Mouse (Mus musculus): ENCODE measurements around the gene Ggct. TPM values are rescaled to one million over a fixed set of nuclear protein-coding genes. Genes with fewer than 3 reads are reported as not detected.
"Not testable (repeated sequence)": the region's sequence is repeated elsewhere in the genome, so short reads cannot be mapped to it uniquely, and the experiment has no call there.

Gene Ggct
- total RNA-seq, 2 experiments from 2014 or later, result 26.6 to 28.9 TPM

DNA sequence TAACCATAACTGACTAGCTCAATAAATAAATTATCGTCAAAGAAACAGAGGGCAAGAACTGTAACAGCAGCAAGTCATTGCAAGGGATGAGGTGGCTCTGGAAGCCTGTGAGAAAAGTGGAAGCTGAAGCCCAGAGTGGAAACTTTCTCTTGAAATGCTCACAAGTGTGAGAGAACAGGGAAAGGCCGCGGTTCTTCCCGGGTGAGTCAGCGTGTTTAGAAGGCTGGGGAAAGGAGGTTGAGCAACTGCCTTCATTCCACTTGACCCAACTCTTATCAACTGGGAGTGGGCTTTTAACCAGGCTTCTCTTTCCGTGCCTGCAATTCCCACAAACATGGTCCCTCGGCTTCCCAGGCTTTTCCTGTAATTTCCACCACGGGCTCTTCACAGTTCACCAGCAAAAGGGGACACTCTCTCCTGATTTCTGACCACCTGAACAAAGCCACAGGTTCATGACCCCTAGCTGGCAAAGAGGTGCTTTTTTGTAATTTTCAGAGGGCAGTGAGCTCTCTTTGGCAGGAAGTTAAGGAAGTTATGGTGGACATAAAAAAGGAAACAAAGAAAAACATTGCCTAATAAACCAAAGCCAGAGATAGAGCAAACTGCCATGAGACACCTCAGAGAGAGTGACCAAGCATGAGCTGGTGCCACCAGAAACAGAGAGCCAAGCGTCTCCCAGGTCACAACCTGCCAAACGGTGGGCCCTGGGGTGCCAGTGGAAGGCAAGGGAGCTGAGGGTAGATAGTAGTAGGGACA is 37.9 kb downstream of the Ggct start:
- DNase-seq (ENCODE audit: low spot score in 2 of 2), result no peak

DNA sequence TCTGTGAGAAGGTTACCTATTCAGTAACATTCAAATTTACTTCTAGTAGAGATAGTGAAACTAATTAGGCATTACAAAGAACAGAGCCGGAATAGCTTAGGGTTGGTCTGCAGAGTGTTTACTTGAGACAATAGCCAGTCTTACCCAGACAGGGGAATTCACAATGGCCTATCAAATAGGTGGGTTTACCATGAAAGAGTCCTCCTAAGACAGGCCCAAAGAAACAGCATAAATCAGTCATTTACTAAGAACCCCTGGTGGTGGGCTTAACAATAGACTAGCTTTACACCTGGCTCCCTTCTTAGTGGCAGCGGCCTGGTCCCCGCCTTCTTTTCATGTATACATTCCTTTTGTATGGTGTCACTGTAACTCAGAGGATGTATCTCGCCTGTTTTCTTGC is 39.4 kb downstream of the Ggct start:
- not testable (repeated sequence) for DNase-seq (ENCODE audit: low spot score in 2 of 2)

DNA sequence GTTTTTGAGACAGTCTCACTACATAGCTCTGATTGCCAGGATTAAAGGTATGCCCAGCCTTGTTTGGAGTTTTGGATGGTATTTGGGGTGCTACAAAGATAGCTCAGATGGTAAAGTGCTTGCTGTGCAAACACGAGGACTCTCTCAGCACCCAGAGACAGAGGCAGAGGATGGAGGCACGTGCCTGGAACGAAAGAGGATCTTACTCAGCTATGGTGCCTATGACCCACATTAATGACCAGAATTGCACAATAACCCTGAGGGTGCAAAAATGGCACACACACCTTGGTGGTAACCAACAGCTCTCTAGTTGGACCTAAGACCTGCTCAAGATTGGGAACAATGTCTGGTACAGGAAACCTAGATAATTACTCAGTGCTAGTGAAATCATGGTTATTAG is 40.2 kb downstream of the Ggct start:
- DNase-seq (ENCODE audit: low spot score in 2 of 2), result no peak

DNA sequence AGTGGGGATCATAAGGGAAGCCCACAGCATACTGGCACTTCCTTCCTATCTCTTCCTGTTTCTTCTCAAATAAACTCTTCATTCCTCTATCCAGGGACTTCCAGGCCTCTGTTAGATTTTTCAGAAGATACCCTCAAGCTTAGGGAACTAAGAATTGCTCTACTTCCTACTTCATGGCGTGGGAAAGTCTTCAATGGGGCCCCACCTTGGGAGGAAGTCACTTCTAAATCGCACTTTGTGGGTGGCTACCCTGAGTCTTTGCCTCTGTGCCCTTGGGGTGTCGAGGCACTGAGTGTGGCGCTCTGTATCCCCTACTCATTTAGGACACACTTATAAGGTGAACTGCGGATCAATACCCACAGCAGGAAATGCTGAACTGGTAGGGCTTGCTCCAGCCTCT is 44.1 kb downstream of the Ggct start:
- no peak for DNase-seq (ENCODE audit: low spot score in 2 of 2)

DNA sequence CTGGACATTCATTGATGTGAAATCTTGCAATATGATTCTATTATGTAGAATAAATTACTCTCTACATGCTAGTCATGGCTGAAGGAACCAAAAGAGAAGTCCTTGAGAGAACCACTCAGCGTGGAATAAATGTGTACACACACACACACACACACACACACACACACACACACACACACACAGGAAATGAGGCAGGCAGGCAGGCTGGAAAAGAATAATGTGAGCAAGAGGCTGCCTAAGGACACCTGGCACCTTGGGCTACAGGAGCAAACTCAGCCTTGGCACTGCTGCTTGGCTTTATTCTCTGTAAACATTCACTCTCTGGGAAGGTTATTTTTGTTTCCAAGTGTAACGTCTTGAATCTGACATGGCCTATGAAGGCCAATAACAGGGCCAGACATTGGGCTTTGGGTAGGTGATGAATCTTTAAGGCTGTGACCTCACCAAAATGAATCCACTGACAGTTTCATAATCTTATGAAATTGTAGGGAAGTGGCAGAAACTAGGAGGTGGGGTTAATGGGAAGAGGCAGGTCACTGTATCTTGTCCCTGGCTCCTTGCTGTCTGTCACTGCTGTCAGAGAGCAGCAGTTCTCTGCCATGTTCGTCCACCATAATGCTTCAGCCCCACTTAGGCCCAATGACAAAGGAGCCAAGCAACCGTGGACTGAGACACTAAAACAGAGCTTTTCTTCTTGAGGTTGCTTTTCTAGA is 46.4 kb downstream of the Ggct start:
- DNase-seq (ENCODE audit: low spot score in 2 of 2), result no peak

DNA sequence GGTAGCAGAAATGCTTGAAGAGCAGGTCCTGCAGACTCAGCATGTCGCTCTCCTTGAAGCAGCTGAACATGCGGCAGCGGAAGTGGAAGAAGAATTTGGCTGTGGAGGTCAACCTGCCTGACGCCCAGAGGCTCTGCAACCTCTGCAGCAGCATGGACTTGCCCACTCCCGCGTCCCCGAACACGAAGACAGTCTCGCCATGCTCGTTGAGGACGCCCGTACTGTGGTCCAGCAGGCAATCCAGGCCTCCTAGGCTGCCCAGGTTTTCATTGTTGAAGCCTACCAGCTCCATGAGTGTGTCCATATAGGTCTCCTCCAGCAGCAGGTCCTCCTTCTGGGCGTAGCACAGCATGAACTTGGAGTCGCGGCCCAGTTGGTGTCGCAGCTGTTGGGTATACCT is 48.2 kb downstream of the Ggct start:
- DNase-seq (ENCODE audit: low spot score in 2 of 2), result no peak

DNA sequence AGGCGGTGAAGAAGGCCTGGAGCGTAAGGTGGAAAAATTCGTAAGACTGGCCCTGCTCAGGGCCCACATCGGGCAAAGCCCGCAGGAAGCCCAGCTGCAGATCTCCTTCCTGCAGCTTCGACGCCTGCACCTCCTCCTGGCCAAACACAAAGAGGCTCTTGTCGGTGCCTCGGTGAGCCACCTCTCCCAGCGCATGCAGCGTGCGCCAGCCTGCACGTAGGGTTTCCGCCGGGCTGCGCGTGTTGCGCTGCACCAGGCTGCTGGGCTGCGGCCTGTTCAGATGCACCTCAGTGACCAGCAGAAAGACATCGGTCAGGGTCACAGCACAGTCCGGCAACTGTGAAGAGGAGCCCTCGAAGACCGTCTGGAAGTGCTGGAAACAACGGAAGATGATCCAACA is 49.0 kb downstream of the Ggct start:
- DNase-seq (ENCODE audit: low spot score in 2 of 2), result no peak

DNA sequence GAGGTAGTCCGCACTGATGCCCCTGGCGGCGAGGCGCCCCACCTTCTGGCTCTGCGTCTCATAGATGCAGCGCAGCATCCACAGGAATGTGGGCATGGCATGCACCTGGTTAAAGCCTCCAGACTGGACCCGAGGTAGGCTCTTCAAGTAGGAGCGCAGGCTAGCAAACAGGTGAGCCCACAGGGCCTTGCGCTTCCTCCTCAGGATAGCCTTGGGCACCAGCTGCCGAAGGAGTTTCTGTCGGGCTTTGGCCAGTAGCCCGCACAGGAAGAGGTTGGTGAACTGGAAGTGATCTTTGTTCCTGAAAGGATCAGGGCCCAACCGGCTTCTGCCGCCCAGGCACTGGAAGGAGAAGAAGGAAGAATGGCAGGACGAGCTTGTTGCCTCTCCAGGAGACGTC is 49.5 kb downstream of the Ggct start:
- DNase-seq (ENCODE audit: low spot score in 2 of 2), result no peak

DNA sequence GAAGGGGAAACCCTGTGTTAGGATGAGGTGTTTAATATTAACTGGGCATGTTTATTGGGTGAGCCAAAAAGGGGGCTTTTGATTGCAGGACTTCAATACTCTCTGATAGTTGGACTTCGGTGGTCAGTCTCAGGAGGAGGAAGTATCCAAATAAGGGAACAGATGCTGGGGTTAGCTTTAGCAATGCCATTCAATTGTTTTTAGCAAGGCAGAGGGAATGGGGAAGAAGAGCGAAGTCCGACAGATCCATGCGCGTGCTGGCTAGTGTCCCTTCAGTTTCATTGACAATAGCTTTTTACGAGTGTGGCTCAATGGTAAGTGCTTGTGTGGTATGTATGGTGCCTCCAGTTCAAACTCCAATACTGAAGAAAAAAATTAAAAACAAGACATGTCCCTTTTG is 51.6 kb downstream of the Ggct start:
- DNase-seq (ENCODE audit: low spot score in 2 of 2), result no peak

DNA sequence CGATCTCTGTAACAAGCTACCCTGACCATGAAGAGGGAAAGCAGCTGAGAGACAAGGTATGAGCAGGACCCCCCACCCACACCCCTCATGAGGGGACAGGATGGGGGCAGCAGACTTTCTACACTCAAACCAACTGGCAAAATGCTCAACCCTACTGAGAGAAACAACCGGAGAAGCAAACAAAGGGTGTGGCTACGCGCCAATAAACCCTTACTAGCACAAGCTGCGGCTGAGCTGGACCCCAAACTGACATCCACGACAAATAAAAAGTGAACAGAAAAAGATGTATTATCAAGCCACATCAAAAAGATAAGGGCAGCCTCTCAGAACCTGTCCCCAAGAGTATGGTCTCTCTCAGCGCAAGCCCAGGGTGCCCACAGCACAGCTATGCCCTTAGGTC is 52.6 kb downstream of the Ggct start:
- no peak for DNase-seq (ENCODE audit: low spot score in 2 of 2)

DNA sequence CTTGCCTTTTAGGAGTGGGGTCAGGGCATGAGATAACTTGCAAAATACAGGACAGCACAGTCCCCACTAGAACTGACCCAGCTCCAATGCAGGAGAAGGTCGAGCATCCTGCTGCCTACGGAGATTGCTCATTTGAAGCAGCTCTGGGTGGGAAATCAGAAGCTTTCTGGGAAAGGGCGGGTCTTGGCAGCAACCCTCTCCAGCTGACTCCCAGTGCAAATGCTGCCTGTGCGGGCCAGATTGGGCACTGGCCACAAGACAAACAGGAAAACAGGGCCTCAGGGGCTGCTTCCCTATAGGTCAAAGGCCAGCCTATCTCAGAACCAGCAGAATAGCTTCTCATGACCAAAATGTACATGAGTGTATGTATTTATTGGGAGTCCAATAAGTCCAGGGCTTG is 53.1 kb downstream of the Ggct start:
- DNase-seq (ENCODE audit: low spot score in 2 of 2), result no peak

DNA sequence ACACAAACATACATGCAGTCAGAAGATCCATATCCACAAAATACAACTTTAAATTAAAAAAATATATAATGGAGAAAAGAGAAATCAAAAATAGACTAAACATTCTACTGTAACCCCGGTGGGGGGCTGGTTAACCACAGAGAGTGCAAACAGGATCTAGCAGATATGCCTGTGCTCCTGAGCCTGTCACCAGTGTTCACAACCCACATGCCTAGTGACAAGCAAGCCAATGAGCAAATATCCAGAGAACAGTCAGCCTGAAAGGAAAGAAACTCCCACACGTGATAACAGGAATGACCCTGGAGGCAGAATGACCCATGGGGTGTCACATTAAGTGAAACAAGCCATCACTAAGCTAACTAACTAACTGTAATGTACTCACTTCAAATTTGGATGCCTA is 56.3 kb downstream of the Ggct start:
- no peak for DNase-seq (ENCODE audit: low spot score in 2 of 2)

DNA sequence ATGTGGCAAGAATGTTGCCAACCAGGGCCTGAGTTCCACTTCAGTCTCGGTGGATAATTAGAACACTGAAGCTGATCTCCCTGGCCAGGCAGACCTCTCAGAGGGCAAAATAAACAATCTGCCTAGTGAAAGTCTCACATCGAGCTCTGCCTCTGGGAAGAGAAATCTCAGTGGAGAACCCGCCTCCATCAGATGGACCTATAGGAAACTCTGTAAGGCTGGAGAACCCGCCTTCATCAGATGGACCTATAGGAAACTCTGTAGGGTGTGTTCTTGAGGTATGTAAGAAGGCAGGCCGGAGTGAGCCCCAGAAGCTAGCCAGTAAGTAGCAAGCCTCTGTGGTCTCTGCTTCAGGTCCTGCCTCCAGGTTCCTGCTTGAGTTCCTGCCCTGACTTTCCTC is 57.8 kb downstream of the Ggct start:
- DNase-seq (ENCODE audit: low spot score in 2 of 2), result no peak

DNA sequence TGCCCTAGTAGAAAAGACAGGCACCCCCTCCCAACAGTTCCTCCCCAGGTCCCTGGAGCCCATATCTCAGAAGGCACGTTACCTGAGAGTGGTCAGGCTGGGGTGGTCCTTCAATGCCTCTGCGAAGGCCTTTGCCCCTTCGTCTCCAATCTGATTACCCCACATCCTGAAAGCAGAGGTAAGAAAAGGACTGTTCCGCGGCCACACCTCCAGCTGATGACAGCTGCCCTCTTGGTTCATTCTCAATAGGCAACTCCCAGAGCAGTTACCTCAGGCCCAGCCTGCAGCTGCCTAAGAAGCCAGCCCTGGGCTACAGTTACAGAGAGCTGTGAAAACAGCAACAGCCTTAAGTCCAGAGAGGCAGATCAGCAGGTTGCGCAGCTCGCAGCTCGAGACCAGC is 58.4 kb downstream of the Ggct start:
- DNase-seq (ENCODE audit: low spot score in 2 of 2), result no peak

DNA sequence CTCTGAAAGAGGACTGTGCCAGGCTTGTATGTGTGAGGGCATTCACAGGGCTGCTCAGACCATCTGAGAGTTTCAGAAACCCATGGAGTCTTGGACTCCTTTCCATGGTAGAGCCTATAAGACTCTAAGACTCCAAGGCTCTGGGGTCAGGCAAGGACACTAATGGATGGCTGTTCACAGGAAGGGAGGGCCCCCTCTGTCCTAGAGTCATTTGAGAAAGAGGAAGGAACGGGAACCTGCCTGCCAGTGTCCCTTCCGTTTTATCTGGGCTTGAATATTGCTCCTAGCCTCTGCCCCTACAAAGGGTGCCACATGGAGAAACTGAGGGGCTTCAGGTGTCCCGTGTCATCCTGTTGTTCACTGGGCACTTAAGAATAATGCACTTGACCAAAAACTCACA is 58.9 kb downstream of the Ggct start:
- DNase-seq (ENCODE audit: low spot score in 2 of 2), result no peak

DNA sequence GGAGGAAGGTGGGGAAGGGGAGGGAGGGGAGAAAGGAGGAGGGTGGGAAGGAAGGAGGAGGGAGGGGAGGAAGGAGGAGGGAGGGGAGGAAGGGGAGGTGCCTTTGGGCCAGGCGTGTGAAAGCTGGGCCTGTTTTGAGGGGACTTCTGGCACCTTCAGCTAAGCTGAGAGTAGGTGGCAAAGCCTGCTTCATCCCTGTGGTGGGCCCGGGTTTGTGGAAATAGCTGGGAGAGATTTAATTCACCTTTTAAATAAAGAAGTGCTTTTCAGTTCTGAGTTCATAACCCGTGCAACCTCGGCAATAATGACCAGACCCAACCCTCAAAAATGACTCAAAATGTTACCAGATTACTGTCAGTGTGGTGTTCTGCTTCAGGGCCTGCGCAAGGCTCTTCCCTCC is 59.5 kb downstream of the Ggct start:
- DNase-seq (ENCODE audit: low spot score in 2 of 2), result no peak

Other genes with a start within 250 kb of the Ggct start
- 10 to 100 TPM; 12.6 to 14.6 TPM for gene Znrf2, start 176.0 kb downstream of the Ggct start, total RNA-seq (2021)
- gene Nod1, start 20.3 kb downstream of the Ggct start, total RNA-seq (2021), result 1 to 10 TPM; 2.6 to 4.3 TPM
- 100 to 1,000 TPM; 138 to 155 TPM for gene Gars, start 45.1 kb upstream of the Ggct start, total RNA-seq (2021)
- gene Crhr2, start 140.1 kb upstream of the Ggct start, total RNA-seq (2021), result 1 to 10 TPM; 2.9 to 3.2 TPM
- gene Inmt, start 182.1 kb upstream of the Ggct start, total RNA-seq (2021), result 1 to 10 TPM; 1.6 to 2.3 TPM
- 1 to 10 TPM; 8.8 to 8.9 TPM for gene Mindy4, start 210.4 kb upstream of the Ggct start, total RNA-seq (2021)